Mouse (Mus musculus) hindbrain, embryonic 14.5 days (tissue): ENCODE data around the gene Tcf7l2. TPM values are rescaled to one million over a fixed set of nuclear protein-coding genes. Genes with fewer than 3 reads are reported as not detected.
A peak's percentile ranks its signal among the peaks of the same experiment; 100 is the strongest.

Experiments used
- ATAC-seq: fragments of 200-750 bp; cut with Nextera tagmentation; 2 replicates; pipeline ENCODE4 v1.8.0; 2017; ENCODE audit warnings: moderate number of reproducible peaks, mild to moderate bottlenecking, moderate TSS enrichment, moderate library complexity; ENCODE audit not compliant: low FRiP score
- DNase-seq: peaks from one replicate; pipeline ENCODE4 v3.0.0-alpha.2; 2015; ENCODE audit warnings: low spot score
- H3K27ac ChIP-seq: fragments of 300-500 bp; sonication (generic); 2 replicates; pipeline ENCODE4 v1.5.1; 2014; ENCODE audit warnings: mild to moderate bottlenecking, moderate library complexity
- H3K27me3 ChIP-seq: fragments of 300-500 bp; sonication (generic); 2 replicates; pipeline ENCODE4 v1.6.1; 2014; ENCODE audit warnings: mild to moderate bottlenecking, low read length, mixed read lengths; ENCODE audit not compliant: control insufficient read depth, insufficient read depth
- H3K36me3 ChIP-seq: fragments of 300-500 bp; sonication (generic); replicated peaks from 2 replicates; pipeline ENCODE4 v1.6.1; 2014; ENCODE audit not compliant: control insufficient read depth, insufficient read depth
- H3K4me1 ChIP-seq: fragments of 300-500 bp; sonication (generic); replicated peaks from 2 replicates; pipeline ENCODE4 v1.6.1; 2014; ENCODE audit warnings: antibody characterized with exemption, low read length, mixed read lengths; ENCODE audit not compliant: control insufficient read depth, insufficient read depth
- H3K4me2 ChIP-seq: fragments of 300-500 bp; sonication (generic); replicated peaks from 2 replicates; pipeline ENCODE4 v1.6.1; 2014; ENCODE audit warnings: mild to moderate bottlenecking, moderate library complexity
- H3K4me3 ChIP-seq: fragments of 300-500 bp; sonication (generic); replicated peaks from 2 replicates; pipeline ENCODE4 v1.5.1; 2014; ENCODE audit warnings: mild to moderate bottlenecking, low read length
- H3K9ac ChIP-seq: fragments of 300-500 bp; sonication (generic); 2 replicates; pipeline ENCODE4 v1.6.1; 2014
- H3K9me3 ChIP-seq: fragments of 300-500 bp; sonication (generic); 2 replicates; pipeline ENCODE4 v1.6.1; 2016; ENCODE audit warnings: low read length; ENCODE audit not compliant: control insufficient read depth
- WGBS: fragments of 180-500 bp; shearing (Covaris S2); extraction: QIAGEN DNeasy Blood & Tissue Kit; methylation state at CpG from one replicate; pipeline ENCODE4 v1.1.7; 2014; 5-methylcytosine and 5-hydroxymethylcytosine counted together
- polyA plus RNA-seq: library from polyadenylated mRNA; unstranded; fragments of >200 nt; fragmentation: Nextera tagmentation; extraction: Ambion mirVana; gene quantifications from 2 replicates; pipeline ENCODE4 v1.2.1, GENCODE M21; 2014

Tcf7l2 gene
- polyA plus RNA-seq, 1 experiment from 2014 or later = 24.0 TPM

DNA sequence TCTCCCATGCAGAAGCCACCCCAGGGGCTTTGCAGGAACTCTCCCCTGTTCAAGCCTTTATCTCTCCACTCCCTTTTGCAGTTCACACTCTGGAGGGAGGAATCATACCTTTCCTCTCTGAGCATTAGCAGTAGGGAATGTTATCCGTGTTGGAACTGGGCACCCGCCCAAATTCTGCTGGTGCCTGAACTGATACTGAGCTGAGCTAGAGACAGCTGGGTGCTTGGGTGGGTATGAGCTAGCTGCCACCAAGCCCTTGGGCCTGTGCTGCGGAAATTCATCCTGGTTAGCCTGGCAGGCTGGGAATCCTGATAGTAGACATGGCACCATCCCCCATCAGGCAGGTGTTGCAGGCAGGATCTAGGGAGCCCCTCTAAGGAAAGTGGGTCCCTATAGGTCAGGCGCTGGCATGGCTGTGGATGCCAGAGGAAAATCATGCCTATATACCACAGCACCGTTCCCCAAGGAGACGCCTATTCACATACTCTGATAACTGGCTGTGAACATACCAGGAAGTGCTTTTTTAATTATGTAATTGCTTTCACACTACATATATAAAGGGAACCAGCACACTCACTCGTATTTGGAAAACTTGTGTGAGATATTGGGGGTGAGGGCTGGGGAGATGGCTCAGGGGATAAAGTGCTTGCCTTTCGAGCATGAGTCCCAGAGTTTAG, 108.9 kb downstream of the Tcf7l2 start:
- no peak overlapping the region for H3K9ac ChIP-seq
- no peaks in the 10 kb centered on the region for H3K36me3 ChIP-seq
- H3K4me3 ChIP-seq = no peak overlapping the region
- no peak overlapping the region for H3K27ac ChIP-seq
- DNase-seq (no peak), ATAC-seq (no peak)
- WGBS = 86% methylated on average over 8 of the region's 8 CpGs
- H3K4me1 ChIP-seq = peaks cover 9% of the 10 kb centered on the region
- H3K4me2 ChIP-seq = no peak overlapping the region
- no peaks in the 10 kb centered on the region for H3K27me3 ChIP-seq
- no peaks in the 10 kb centered on the region for H3K9me3 ChIP-seq

- WGBS = 64% methylated on average over 19 of the region's 19 CpGs
- Histone ChIP-seq H3K4me3 (no peak overlapping the region), H3K4me2 (no peak overlapping the region), H3K27me3 (no peaks in the 10 kb centered on the region), H3K4me1 (peaks cover 9% of the 10 kb centered on the region), H3K9ac (no peak overlapping the region), H3K36me3 (no peaks in the 10 kb centered on the region), H3K27ac (no peak overlapping the region), H3K9me3 (no peaks in the 10 kb centered on the region)
- DNase-seq (peak; percentile 47), ATAC-seq (no peak; the same call in 1 of the 2 replicates)
Measured at GRCm38 (mm10) chr19:55851498-55852324, 110.1 kb downstream of the Tcf7l2 start.

- 80% methylated on average over 10 of the region's 10 CpGs for WGBS
- ATAC-seq = no peak
- Histone ChIP-seq H3K27ac (no peak overlapping the region), H3K4me2 (no peak overlapping the region), H3K9ac (no peak overlapping the region), H3K9me3 (no peaks in the 10 kb centered on the region), H3K27me3 (no peaks in the 10 kb centered on the region), H3K36me3 (no peaks in the 10 kb centered on the region), H3K4me1 (peaks cover 9% of the 10 kb centered on the region), H3K4me3 (no peak overlapping the region)
- DNase-seq = no peak
Measured at GRCm38 (mm10) chr19:55854389-55854788, 112.8 kb downstream of the Tcf7l2 start.

- H3K36me3 ChIP-seq = no peaks in the 10 kb centered on the region
- ATAC-seq = no peak
- no peak overlapping the region for H3K4me2 ChIP-seq
- no peaks in the 10 kb centered on the region for H3K27me3 ChIP-seq
- peaks cover 9% of the 10 kb centered on the region for H3K4me1 ChIP-seq
- H3K4me3 ChIP-seq = no peak overlapping the region
- DNase-seq = no peak
- 84% methylated on average over 5 of the region's 5 CpGs for WGBS
- H3K27ac ChIP-seq = no peak overlapping the region
- H3K9ac ChIP-seq = no peak overlapping the region
- no peaks in the 10 kb centered on the region for H3K9me3 ChIP-seq
Measured at GRCm38 (mm10) chr19:55855571-55855970, 114.0 kb downstream of the Tcf7l2 start.

GRCm38 (mm10) chr19:55857328-55857727, 115.7 kb downstream of the Tcf7l2 start:
- Histone ChIP-seq H3K4me2 (no peak overlapping the region), H3K4me1 (no peaks in the 10 kb centered on the region), H3K9ac (no peak overlapping the region), H3K27me3 (no peaks in the 10 kb centered on the region), H3K36me3 (no peaks in the 10 kb centered on the region), H3K27ac (no peak overlapping the region), H3K4me3 (no peak overlapping the region), H3K9me3 (no peaks in the 10 kb centered on the region)
- no peak for DNase-seq
- no peak for ATAC-seq
- WGBS = 92% methylated on average over 4 of the region's 4 CpGs

DNA sequence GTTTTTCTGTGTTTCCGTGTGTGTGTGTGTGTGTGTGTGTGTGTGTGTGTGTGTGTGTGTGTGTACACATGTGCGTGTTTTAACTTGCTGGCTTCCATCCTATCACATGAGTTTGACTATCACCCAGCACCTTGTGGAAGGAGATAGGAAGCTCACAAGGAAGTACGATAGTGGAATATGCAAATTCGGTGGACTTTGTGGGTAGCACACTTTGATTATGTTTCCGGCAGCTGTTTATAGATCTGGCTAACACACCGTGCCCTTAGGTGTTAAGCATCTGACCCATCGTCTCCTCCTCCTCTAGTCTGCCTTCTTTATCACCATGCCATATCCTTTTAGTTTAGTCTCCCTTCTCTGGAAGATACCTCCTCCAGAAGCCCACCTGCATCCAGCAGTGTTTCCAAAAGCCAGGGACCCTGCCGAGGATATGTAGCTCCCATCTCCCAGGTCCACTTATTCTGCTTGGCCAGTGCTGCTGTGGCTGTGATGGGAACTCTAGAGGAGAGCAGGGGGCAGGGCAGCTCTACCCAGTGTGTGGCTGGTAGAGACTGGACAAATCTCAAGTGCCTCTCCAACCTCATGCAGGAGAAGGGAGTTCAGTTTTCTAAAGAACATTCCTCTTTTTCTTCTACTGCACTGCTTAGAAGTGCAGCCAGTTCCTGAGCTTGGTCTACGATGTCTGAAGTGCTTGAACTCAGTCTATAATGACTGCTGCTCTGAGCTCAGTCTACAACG, 118.6 kb downstream of the Tcf7l2 start:
- Histone ChIP-seq H3K36me3 (no peaks in the 10 kb centered on the region), H3K4me3 (no peak overlapping the region), H3K27me3 (no peaks in the 10 kb centered on the region), H3K27ac (no peak overlapping the region), H3K9ac (no peak overlapping the region), H3K9me3 (no peaks in the 10 kb centered on the region), H3K4me1 (no peaks in the 10 kb centered on the region), H3K4me2 (no peak overlapping the region)
- no peak for ATAC-seq
- WGBS = 94% methylated on average over 10 of the region's 10 CpGs
- no peak for DNase-seq

DNA sequence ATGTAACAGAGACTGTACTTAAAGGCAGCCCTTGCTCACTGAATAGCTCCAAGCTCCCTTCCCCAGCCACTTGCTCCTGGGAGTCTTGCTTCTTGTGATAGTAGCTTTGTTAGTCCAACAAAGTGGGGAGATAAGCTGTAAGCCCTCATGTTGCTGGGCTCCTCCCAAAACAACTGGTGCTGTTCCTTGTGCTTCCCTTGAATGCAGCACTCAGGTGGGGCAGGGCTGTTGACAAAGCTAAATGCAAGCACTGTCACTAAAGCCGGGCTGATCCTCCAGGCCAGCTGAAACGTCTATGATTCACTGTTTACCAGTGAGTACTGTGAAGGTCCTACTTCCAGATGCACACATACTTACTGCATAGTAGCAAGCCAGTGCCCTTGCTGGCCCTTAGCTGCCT, 120.1 kb downstream of the Tcf7l2 start:
- ATAC-seq (no peak), DNase-seq (no peak)
- H3K9me3 ChIP-seq = no peaks in the 10 kb centered on the region
- no peak overlapping the region for H3K4me2 ChIP-seq
- no peak overlapping the region for H3K27ac ChIP-seq
- H3K9ac ChIP-seq = no peak overlapping the region
- no peaks in the 10 kb centered on the region for H3K4me1 ChIP-seq
- no peak overlapping the region for H3K4me3 ChIP-seq
- no peaks in the 10 kb centered on the region for H3K27me3 ChIP-seq
- no peaks in the 10 kb centered on the region for H3K36me3 ChIP-seq
- WGBS = 83% methylated on average over 2 of the region's 2 CpGs

DNA sequence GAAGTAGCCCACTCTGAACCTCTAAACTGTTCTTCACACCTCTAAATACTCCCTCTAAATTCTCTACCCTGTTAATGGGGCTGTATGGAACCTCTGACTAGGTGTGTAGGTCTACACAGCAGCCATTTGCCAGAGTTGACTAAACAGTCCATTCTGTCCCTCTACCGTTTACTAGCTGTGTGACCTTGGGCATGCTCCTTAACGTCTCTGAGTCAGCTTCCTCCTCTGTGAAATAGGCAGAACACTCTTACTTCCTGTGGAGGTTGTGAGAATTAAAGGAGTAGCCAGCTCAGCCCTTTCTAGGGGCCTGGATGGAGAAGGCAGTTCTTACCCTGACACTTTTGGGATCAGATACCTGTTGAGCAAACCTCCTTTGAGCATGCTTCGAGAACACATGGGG, 120.9 kb downstream of the Tcf7l2 start:
- 88% methylated on average over 3 of the region's 3 CpGs for WGBS

DNA sequence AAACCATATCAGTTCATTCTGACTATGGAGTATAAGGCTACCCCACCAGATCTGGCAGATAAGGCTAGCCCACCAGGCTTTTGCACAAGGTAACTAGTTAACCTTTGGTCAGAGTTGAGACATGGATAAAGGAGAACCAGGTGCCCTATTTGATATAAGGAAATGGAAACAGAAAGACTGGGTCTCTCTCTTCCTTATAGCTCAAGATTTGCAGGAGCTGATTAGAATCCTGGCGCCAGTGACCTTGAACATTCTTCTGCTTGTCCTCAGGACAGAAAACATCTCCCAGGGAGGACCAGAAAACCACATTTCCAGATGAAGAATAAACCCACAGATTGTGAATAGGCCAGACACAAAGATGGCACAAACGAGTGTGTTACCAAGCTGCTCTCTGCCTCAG, 123.4 kb downstream of the Tcf7l2 start:
- no peak overlapping the region for H3K9ac ChIP-seq
- no peak overlapping the region for H3K4me3 ChIP-seq
- no peaks in the 10 kb centered on the region for H3K36me3 ChIP-seq
- H3K9me3 ChIP-seq = no peaks in the 10 kb centered on the region
- ATAC-seq (no peak), DNase-seq (no peak)
- WGBS = 94% methylated on average over 2 of the region's 2 CpGs
- H3K4me1 ChIP-seq = no peaks in the 10 kb centered on the region
- no peak overlapping the region for H3K4me2 ChIP-seq
- no peaks in the 10 kb centered on the region for H3K27me3 ChIP-seq
- no peak overlapping the region for H3K27ac ChIP-seq

More for the DNA sequence above, 120.9 kb downstream of the Tcf7l2 start:
- ATAC-seq = no peak
- no peak overlapping the region for H3K27ac ChIP-seq
- no peak for DNase-seq
- no peaks in the 10 kb centered on the region for H3K4me1 ChIP-seq
- H3K27me3 ChIP-seq = no peaks in the 10 kb centered on the region
- H3K4me3 ChIP-seq = no peak overlapping the region
- no peaks in the 10 kb centered on the region for H3K36me3 ChIP-seq
- H3K9ac ChIP-seq = no peak overlapping the region
- no peak overlapping the region for H3K4me2 ChIP-seq
- H3K9me3 ChIP-seq = no peaks in the 10 kb centered on the region
